Mouse (Mus musculus) gastrocnemius, postnatal 14 days (tissue): ENCODE measurements around the gene Serpina3k. TPM values are rescaled to one million over a fixed set of nuclear protein-coding genes. Genes with fewer than 3 reads are reported as not detected.
"Not testable (repeated sequence)": the region's sequence is repeated elsewhere in the genome, so short reads cannot be mapped to it uniquely, and the experiment has no call there.

Experiments used
- DNase-seq: peaks from one replicate; pipeline ENCODE4 v3.0.0; 2021; ENCODE audit warnings: mixed read lengths
- intact Hi-C: fragments of 180-260 bp; cut with DNase I; formaldehyde crosslinking; loops from one replicate; pipeline ENCODE4 v1.15.1; 2025; ENCODE audit warnings: low total_unique reads
- total RNA-seq, 2 experiments: library from RNA; stranded (reverse); gene quantifications; 2 replicates each; pipeline ENCODE4 v1.2.3; 2021

Gene Serpina3k
- total RNA-seq, 2 experiments from 2014 or later, result not detected

GRCm38 (mm10) chr12:104385987-104386386, 47.7 kb downstream of the Serpina3k start:
- intact Hi-C loops, DNase-seq: not testable (repeated sequence)

- DNase-seq, intact Hi-C loops: not testable (repeated sequence)
Measured at GRCm38 (mm10) chr12:104386878-104387277, 48.6 kb downstream of the Serpina3k start.

GRCm38 (mm10) chr12:104388477-104388876, 50.2 kb downstream of the Serpina3k start:
- intact Hi-C loops, result no loop called here
- no peak for DNase-seq

- DNase-seq, intact Hi-C loops: not testable (repeated sequence)
Measured at GRCm38 (mm10) chr12:104391057-104391456, 52.8 kb downstream of the Serpina3k start.

Other genes starting within 250 kb of the Serpina3k start
- not detected for gene Serpina5, start 237.4 kb upstream of the Serpina3k start, total RNA-seq
- not detected for gene Serpina3a, start 225.8 kb upstream of the Serpina3k start, total RNA-seq
- not detected for gene Serpina3b, start 210.5 kb upstream of the Serpina3k start, total RNA-seq
- gene Serpina3c, start 184.6 kb upstream of the Serpina3k start, total RNA-seq, result 1 to 10 TPM; 1.2 TPM
- not detected for gene Serpina3f, start 123.9 kb upstream of the Serpina3k start, total RNA-seq
- not detected for gene Serpina3g, start 102.2 kb upstream of the Serpina3k start, total RNA-seq
- gene Serpina3i, start 75.4 kb upstream of the Serpina3k start, total RNA-seq, result not detected
- not detected for gene Serpina3j, start 23.9 kb upstream of the Serpina3k start, total RNA-seq
- not detected for gene Serpina3m, start within 50 bp of the Serpina3k start, total RNA-seq
- 1 to 10 TPM; 1.5 to 2.5 TPM for gene Serpina3n, start 68.2 kb downstream of the Serpina3k start, total RNA-seq
- gene Gsc, start 134.8 kb downstream of the Serpina3k start, total RNA-seq, result under 1 TPM; 0.16 to 0.29 TPM